Mouse (Mus musculus) left cerebral cortex, adult 18-20 months (tissue): ENCODE results near the gene Psmc3. TPM values are rescaled to one million over a fixed set of nuclear protein-coding genes. Genes with fewer than 3 reads are reported as not detected.

Experiments used
- DNase-seq, 2 experiments: peaks; one replicate each; pipeline ENCODE4 v3.0.0; 2021 to 2022; ENCODE audit warnings: low spot score in 2 of 2, mixed read lengths in 1 of 2
- total RNA-seq, 2 experiments: library from RNA; stranded (reverse); gene quantifications; 2 replicates each; pipeline ENCODE4 v1.2.3; 2021

The Psmc3 gene
- total RNA-seq, 2 experiments from 2014 or later: 210 to 211 TPM

DNA sequence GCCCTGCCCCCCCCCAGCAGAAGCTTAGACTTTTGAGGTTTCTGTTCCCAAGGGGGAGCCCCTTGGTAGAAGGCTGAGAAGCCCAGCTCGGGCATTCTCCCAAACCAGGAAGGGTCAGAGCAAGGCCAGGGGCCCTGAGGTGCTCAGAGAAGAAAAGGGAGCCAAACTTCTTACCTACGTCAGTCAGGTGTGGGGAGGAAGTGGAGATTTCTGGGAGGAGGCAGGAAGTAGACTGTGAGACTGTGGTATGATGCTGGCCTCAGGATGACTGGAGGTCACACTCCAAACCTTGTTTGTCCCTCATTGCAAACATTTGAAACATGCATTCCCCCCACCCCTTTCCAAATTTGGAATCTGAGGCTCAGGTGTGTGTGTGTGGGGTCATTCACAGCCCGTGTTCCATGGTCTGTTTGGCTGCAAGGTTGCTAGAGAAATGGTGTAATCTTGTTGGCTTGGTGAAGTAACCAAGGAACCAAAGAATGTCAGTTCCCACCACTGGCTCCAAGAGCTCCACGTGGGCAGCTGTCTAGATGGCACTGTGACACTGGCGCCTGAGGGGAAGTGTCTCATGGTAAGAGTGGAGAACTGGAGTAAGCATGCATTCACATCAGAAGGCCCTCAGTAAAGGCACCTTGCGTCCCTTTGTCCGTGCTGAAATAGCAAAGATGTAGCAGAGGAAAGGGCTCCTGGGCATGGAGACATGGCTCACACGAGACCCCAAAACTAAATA, 27.1 kb downstream of the Psmc3 start:
- DNase-seq: no peak

DNA sequence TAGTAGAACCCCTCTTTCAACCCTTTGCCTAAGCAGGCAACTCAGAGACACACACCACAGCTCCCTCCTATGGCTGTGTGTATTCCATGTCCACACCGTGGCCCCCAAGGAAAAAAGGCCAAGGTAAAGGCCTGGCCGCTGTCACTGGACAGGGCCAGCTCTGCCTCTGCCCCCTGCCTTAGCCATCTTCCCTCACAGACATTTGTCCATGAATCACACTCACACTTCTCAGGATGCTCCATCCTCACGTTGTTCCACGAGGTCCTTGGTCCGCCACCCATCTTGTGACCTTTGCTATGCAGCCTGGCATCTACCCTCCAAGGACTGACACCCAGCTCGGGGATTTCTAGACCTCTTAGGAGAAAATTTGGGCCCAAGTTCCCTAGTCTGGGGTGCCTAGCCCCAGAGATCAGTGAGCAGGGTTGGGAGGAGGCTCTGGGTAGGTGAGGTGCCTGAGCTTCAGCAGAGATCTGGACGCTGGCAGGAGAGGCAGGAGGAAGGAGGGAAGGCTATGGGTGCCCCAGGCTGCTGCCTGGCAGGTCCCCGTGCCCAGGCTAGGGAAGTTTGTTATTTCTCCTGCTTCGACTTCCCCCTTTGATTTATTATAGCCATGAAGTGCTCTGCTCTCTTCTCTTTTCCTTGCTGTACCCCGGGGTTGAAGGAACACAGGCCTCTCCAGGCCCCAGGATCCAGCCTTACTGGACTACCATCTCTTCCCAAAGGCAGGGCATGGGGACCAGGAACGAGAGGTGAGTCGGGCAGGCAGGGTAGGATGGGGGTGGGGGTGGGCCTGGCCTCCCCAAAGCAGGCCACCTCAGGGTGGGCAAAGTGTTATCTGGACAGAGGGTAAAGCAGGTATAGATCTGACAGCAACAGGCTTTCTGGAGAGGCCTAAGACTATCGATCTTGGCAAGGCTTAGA, 28.2 kb downstream of the Psmc3 start, which contains the start of gene Spi1:
TSS of gene Spi1 (plus strand) at position 616 of the 921 bp plus-strand sequence.
- no peak for DNase-seq

DNA sequence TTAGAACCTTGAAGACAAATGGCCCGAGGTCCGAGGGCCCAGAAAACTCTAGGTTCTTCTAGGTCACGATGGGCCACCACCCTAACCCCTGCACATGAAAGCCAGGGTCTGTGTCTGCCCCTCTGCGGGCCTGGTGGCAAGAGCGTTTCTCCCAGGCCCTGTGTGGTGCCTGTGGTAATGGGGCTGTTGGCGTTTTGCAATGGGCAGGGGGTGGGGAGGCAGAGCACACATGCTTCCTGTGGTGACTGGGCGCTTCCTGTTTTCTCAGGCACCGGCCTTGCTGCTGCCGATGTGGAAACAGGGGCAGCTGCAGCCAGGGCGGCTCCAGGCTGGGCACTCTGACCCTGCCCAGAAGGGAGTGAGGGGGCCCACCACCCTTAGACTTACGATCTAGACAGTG, 29.0 kb downstream of the Psmc3 start:
- DNase-seq: no peak

DNA sequence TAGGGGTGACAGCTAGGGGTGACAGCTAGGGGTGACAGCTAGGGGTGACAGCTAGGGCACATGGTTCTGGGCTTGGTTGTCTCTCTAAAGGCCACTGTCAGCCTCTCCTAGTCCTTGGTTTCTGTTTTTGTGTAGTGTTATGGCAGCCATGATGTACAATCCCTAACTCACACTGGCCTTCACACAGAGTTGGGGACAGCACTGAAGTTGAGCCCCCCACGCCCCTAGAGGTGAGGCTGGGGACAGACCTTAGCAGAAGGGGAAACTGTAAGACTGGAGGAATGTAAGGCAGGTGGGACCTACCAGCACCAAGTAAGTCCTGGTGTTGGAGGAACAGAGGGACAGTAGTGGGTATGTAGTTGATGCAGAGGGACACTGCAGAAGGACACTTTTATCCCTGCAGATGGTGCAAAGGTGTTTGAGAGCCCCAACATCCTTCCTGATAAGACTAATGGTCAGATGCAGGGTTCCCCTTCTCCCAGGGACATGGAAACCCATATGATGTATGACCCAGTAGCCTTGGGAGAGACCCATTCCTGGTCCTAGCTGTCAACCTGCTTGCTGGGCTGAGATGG, 29.6 kb downstream of the Psmc3 start:
- DNase-seq: no peak

DNA sequence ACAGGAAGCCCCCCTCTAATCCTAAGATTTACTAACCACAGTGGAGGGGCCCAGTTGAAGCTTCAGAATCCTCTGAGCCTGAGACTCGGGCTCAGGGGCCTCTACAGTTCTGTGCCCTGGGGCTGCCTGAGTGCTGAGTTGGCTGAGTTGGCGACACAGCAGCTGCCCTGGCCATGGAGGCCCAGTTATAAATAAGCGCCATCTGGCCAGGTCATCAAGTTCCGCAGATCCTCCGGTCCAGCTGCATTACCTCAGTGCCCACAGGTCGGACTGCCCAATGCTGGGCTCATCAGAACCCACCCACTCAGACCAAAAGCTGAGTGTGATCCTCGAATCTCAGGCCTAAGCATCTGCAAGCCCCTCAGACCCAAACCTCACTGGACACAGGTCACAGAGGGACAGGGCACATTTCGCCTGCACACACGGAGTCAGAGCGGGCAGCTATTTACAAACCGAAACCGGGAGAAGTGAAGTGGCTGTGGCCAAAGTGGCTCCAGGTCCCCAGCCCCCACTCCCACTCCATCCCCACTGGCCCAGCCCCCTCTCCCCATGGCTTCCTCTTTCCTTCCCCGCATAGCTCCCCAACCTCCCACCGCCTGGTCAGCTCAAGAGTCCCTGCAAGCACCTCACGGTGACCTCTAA, 30.5 kb downstream of the Psmc3 start:
- no peak for DNase-seq

DNA sequence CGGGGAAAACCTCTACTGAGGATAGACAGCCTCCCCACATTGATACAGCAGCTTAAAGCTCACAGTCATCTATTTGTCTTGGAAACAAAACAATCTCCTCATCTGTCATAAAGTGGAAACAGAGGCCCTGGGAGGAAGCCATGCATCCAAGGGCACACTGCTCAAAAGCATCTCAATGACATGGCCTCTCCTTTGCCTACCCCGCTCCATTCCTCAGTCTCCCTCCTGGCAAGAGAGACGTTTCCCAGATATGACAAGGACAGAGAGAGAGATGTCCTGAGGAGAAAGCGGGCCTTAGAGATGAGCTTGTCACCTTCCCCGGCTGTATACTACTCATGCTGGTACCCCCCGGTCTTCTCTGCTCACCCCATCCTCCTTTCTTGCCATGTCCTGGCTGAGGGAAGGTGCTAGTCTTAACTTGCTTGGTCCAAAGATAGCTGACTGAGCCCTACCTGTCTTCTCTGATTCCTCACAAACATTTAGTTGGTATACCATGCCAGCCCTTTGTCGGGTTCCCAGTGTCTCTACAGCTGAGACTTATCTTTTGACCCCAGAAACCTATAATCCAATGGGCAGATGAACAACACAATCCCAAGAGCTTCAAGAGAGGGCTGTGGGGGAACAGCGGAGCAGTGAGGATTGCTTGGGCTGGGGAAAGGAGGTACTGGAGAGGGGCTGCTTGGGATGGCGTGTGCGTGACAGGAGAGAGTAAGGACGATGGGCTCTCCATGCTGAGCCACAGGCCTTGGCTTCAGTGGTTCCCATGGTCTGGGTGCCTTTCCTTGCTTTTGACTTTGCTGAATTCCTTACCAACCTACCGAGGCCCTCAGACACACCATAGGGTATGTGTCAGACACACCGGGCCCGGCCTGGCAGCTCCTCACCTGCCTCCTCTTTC, 31.9 kb downstream of the Psmc3 start:
- no peak for DNase-seq

DNA sequence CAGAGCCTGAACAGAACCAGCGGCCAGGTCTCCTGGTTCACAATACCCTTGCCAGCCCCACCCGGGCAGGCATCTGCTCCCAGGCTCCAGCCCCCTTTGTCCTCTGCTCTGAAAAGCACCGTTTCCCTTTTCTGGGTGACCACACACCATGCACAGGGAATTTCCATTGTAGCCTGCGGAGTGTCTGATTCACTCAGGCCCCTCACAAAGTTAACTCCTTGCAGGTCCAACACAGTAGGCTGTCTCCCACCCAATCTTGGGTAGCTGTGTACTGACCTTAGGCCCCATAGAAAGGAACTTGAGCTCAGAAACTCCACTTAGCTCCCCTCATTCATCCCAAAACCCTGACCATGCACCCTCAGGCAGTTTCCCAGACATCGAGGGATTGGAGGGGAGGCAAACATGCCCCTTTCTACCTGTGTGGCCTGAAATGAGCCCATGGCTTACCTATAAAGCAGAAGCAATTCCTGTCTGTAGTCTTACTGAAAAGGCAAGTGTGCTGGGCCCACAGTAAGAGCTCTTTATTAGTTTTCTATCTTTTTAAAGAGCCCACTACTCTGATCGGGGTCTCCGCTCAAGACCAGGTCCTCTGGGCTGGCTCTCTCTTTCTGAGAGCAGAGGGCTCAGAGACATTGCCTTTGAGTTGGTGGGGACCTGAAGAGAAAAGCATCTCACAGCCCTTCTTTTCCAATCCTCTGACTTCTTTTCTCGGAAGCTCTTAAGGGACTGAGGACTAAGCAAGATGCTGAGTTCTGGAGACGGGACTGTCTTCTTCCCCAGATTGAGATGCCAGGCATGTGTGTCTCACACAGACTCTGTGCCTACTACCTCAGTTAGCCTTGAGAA, 32.8 kb downstream of the Psmc3 start:
- no peak for DNase-seq

DNA sequence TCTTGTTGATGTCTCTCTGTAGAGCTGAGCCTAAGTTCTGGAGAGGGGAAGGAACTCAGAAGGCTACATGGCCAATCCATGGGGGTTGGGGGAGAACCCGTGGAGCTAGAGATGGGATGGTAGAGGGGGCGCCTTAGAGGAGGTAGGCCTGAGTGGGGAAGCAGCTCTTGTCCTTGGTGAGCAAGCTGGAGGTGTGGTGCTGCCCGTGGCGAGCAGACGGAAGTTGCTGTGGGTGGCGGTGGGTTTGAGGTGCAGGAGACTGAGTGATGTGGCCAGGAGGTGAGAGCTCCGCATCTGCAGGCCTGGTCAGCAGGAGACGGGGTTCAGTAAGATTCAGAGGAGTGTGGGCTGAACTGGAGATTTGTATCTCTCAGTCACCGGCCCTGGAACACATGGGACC, 33.6 kb downstream of the Psmc3 start:
- DNase-seq: no peak

DNA sequence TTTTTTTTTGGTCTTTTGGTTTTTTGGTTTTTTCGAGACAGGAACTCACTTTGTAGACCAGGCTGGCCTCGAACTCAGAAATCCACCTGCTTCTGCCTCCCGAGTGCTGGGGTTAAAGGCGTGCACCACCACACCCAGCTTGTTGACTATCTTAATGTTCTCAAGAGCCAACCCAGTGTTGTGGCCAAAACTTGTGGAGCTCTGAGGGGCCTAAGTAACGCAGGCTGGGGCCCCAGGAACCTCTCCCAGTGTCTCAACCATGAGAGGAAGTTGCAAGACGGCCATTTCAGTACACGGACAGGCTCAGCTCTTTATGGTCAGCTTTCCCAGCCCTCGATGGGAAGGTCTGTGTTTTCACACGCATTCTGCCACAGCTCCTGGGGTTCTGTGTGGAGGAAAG, 35.2 kb downstream of the Psmc3 start:
- no peak for DNase-seq

DNA sequence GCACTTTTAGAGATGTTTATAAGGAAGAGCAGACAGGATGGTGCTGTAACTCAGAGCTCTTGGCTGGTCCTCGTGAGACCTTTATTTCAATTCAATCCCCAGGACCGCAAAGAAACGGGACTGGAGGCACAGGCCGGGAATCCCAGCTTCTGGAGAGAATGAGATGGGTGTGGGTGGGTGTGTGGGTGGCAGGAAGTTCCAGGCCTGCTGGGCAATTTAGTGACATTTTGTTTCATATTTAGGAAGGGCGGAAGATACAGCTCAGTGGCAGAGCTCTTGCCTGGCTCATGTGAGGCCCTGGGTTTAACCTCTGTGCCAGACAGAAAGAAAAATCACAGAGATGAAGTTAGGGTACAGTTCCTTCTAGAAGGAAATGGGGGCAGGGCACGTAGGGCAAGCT, 36.4 kb downstream of the Psmc3 start:
- peak in 1 of 2 experiments; percentile 49 for DNase-seq

DNA sequence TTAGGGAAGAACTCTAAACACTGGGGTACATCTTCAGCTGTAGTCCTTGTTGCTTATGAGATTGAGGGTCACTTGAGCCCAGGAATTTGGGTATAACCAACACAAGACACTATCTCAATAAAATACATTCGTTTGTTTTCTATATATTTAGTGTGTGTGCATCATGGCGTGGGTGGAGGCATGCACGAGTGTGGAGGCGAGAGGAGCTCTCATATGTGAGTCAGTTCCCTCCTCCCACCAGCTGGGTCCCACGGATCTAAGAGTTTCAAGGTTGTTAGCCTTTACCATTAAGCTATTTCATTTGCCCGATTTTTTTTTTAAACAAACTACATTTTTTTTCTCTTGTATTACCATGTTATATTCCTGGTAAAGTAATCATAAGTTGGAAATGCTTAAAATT, 37.0 kb downstream of the Psmc3 start:
- DNase-seq: peak; percentile 51 to 56

DNA sequence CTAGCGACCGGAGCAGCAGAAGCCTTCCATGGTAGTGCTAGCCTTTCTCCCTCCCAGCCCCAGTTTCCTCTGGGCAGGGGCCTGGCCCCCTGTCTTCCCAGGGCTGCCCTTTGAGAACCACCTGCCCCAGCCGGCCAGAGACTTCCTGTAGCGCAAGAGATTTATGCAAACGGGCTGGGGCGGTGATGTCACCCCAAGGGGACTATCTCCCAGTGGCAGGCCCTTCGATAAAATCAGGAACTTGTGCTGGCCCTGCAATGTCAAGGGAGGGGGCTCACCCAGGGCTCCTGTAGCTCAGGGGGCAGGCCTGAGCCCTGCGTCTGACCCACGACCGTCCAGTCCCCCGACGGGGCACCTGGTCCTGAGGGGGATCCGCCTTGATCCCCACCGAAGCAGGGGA, 42.7 kb downstream of the Psmc3 start:
- no peak for DNase-seq

DNA sequence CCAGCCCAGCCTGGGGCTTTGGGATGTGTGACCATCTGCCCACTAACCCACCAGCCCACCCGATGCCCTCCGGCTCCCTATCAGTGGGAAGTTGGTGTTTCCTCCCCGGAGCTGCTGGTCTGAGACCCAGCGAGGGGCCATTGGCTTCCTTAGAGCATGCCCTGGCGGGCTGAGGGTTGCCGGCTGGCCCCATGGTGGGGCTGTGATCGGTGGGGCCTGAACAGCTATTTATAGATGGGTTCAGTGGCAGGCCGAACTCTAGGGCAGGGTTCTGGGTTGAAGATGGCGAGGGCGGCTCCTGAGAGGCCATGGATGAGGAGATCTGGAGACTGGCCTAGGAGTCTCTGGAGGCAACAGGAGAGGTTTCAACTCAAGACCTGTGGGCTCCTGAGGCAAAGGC, 43.2 kb downstream of the Psmc3 start:
- DNase-seq: no peak

DNA sequence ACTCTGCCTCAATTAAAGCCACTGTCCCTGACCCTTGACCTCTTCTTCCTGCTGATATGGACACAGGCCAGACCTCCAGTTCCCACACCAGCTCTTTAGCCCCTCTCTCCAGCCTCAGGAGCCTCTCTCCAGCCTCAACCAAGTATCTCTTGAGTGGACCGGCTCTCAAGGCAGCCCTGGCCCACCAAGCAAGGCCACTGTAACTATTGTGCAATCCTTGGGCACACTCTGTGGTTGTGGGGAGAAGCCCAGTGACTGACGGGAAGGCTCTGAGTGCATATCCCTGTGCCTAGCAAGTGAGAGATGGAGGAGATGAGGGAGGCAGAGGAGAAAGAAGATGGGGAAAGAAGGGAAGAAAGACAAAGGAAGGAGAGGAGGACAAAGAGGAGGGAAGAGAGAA, 44.3 kb downstream of the Psmc3 start:
- no peak for DNase-seq

DNA sequence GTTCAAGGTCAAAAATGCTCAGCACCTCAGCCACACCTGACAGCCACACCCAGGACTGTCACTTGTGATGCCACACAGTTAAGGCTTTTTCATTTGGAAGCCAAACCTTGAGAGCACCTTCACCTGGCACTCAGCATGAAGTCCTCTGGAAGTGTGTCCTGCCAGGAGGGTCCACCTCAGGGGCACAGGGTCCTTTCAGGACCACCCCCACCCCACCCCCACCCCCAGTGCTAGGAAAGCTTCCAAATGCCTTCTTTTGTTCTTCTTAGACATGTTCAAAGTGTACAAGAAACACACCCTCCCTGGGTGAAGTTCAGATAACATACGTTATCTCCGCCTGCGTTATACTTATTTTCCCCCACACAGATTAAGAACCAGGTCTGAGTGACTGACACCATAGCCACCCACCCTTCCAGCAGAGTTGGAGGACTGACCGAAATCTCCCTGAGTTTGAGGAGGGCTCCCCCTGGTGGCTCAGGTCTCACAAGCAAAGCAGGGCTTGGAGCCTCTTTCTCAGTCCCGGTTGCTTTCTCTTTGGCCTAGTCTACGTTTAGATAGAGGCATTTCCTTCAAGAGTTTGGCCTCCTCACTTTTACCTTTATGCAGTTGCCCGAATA, 47.4 kb downstream of the Psmc3 start:
- DNase-seq: peak; percentile 93 to 98

DNA sequence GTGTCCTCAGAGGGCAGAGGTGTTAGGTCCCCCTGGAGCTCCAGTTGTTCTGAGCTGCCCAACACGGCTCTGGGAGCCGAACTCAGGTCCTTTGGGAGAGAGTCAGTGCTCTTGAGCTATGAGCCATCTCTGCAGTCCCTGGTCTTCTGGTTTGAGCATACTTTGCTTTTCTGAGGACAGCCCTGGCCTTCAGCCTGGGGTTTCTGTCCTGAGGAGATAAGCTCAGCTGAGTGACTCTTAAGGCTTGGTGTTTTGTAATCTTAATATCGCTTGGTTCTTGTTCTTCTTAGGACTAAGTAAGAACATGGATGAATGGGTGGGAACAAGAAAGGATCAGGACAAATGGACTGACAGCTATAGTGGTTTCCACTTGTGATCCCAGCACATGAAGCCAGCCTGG, 54.3 kb downstream of the Psmc3 start:
- DNase-seq: no peak

DNA sequence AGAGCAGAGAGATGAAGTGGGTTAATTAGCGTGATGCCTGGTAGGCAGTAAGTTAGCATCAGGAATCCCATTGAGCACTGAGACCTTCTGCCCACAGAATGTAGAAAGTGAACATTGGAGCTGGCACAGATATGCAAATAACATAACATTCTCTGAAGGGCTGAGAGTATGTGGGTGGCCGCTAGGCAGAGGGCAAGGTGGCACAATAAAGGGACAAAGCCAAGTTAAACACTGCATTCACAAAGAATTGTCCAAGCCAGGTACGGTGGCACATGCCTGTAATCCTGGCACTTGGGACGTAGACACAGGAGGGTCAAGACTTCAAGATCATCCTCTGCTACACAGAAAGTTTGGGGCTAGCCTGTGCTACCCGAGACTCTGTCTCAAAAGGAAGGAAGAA, 55.4 kb downstream of the Psmc3 start:
- no peak for DNase-seq

DNA sequence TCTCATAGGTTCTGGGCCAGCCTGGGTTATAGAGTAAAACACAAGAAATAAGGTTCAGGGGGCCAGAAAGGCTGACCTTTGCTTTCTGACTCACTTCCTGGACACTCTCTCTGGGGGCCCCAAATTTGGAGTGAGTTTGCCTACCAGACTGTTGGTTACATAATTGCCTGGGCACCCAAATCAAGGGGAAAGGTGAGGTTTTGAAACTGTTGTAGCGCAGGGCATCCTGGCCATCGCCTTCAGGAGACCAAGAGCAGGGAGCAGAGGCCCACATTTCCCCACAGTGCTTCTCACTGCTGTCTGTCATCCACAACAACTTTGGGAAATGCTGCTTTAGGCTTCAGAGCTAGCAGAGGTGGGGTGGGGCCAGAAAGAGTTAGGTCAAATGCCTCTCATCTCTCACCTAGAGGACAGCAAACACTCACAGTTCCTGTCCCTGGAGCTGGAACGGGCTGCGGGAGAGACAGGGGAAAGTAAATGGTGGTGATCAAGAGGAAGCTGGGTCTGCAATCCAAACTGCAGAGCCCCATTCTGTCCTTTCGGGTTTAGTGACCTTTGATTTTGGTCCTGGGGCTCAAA, 56.1 kb downstream of the Psmc3 start:
- no peak for DNase-seq

DNA sequence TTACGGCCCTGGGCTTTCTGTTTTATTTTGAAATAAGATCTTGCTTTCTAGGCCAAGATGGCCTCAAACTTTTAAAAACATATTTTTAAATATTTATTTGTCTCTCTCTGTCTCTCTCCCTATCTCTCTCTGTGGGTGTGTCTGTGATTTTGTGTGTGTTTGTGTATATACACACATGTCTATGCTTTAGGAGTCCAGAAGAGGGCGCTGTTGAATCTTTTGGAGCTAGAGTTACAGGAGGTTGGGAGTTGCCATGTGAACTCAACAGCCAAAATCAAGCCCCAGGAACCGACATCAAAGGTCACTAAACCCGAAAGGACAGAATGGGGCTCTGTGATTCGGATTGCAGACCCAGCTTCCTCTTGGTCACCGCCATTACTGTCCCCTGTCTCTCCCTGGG, 56.6 kb downstream of the Psmc3 start:
- no peak for DNase-seq
